Mouse (Mus musculus) macrophage (primary cell): ENCODE measurements around the gene Optc. TPM values are rescaled to one million over a fixed set of nuclear protein-coding genes. Genes with fewer than 3 reads are reported as not detected.

Experiments used
- H3K27ac ChIP-seq: fragments of 350-480 bp; formaldehyde crosslinking; 2 replicates; pipeline ENCODE4 v1.9.0; 2021
- H3K36me3 ChIP-seq: fragments of 350-480 bp; formaldehyde crosslinking; 2 replicates; pipeline ENCODE4 v1.9.0; 2021; ENCODE audit errors: inconsistent target
- H3K4me3 ChIP-seq: fragments of 350-480 bp; formaldehyde crosslinking; 2 replicates; pipeline ENCODE4 v1.9.0; 2021; ENCODE audit errors: inconsistent target
- H3K79me2 ChIP-seq: fragments of 350-480 bp; formaldehyde crosslinking; 2 replicates; pipeline ENCODE4 v1.9.0; 2021; ENCODE audit errors: inconsistent target
- WGBS: methylation state at CpG from one replicate; pipeline ENCODE4 v1.1.7; 2026; ENCODE audit warnings: inconsistent platforms; ENCODE audit not compliant: missing documents; 5-methylcytosine and 5-hydroxymethylcytosine counted together
- polyA plus RNA-seq: library from polyadenylated mRNA; stranded (reverse); fragments of 250-400 nt; gene quantifications from 3 replicates; pipeline ENCODE4 v1.2.4, GENCODE M21; 2018; ENCODE audit warnings: inconsistent platforms

The Optc gene
- polyA plus RNA-seq, 1 experiment from 2014 or later = not detected

DNA sequence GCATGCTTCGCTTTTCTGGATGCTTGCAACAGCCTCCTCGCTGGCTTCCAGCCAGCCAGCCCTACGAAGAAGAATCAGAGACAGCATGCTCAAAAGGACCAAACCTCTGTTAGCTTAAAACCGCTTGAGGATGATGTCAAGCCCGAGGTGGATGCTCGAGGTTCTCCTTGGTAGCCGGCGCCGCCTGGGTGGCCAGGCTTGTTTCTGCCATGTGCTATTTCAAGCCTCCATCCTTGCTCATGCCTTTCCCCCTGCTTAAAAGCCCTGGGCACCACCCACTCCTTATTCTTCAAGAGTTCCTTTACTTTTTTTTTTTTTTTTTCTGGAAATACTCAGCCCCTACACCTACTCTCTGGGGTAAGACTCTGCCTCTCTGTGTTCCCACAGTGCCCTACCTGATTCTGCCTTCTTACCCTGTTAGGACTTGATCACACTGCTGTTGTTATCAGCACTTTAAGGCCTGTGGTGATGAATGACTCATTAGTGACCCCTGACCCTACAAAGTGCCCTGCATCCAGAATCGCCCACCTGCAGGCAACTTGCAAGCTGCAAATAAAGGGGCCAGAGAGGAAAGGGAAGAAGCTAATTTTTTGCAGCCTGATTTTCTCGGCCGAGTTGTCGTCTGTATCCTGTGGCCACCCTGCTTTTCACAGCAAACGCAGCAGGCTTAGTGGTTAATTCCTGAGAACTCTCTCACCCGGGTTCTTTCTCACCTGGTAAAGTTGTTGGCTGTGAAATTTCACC, 52.4 kb downstream of the Optc start:
- no peak overlapping the region for H3K4me3 ChIP-seq
- no peak overlapping the region for H3K27ac ChIP-seq
- no peaks in the 10 kb centered on the region for H3K36me3 ChIP-seq
- 24% methylated on average over 15 of the region's 15 CpGs for WGBS
- no peaks in the 10 kb centered on the region for H3K79me2 ChIP-seq

- Histone ChIP-seq H3K36me3 (no peaks in the 10 kb centered on the region), H3K27ac (no peak overlapping the region), H3K79me2 (no peaks in the 10 kb centered on the region), H3K4me3 (no peak overlapping the region)
- WGBS = 23% methylated on average over 17 of the region's 17 CpGs
Measured at GRCm38 (mm10) chr1:133854421-133855273, 53.2 kb downstream of the Optc start.

Other genes starting within 250 kb of the Optc start
- 1.1 to 1.7 TPM (median 1.6 TPM) in 3 replicates for gene Zbed6, start 247.1 kb downstream of the Optc start, polyA plus RNA-seq
- gene Gm38394, start 246.7 kb downstream of the Optc start, polyA plus RNA-seq = 4.5 to 9.1 TPM (median 7.8 TPM) in 3 replicates
- gene Lax1, start 217.9 kb downstream of the Optc start, polyA plus RNA-seq = not detected in 3 replicates
- gene Atp2b4, start 107.0 kb downstream of the Optc start, polyA plus RNA-seq = 0.16 to 0.51 TPM (median 0.43 TPM) in 3 replicates
- 0.04 TPM in 1 of 3 replicates, not detected in the others for gene Prelp, start 13.4 kb upstream of the Optc start, polyA plus RNA-seq
- gene Fmod, start 129.3 kb upstream of the Optc start, polyA plus RNA-seq = not detected in 3 replicates
- gene Btg2, start 171.1 kb upstream of the Optc start, polyA plus RNA-seq = 3.9 to 21.4 TPM (median 6.0 TPM) in 3 replicates
- gene Chit1, start 203.2 kb upstream of the Optc start, polyA plus RNA-seq = not detected in 3 replicates